Comparison of ENCODE assay signal across 11 mouse cellular contexts in the genomic region with DNA sequence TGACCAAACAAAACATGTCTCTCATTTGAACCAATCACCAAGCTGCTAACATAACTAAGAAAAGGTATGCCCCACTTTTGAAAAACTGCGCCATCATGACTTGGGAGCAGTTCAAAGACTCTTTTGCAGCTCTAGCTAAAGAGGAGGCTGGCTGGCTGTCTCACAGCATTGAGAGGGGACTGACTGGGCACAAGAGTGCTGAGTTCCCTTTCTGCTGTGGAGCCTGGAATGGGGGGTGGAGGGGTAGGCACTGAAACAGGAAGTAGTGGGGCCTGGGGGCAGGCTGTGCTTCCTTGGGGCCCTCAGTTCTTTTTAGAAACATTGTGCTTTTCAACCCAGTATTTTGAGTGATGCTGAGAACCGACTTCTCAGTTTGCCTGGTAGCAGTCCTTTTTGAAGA. TPM values are rescaled to one million over a fixed set of nuclear protein-coding genes. Genes with fewer than 3 reads are reported as not detected.
A peak's percentile ranks its signal among the peaks of the same experiment; 100 is the strongest.
DNase-seq lines count a peak whose midpoint lies in the region; ATAC-seq and TF ChIP-seq lines count a peak whose summit lies in the region.
"Had no signal": no experiment of that assay in that cellular context is flagged by ENCODE, and none has a peak within 500 bp of the region (broad histone marks: within the 10 kb centered on the region; RNA-seq: fewer than 3 reads in every experiment).

No protein-coding gene starts in this region.

- no peak for TF ChIP-seq POLR2A in bone marrow macrophage, adult 2 months (IDR thresholded peaks at IDR 0.05; ENCODE audit: borderline replicate concordance, low read depth, low read length)
- no peak for TF ChIP-seq POLR2A in cerebellum, adult 2 months (IDR thresholded peaks at IDR 0.05; ENCODE audit: borderline replicate concordance, insufficient read depth, low read length)

- no peaks in the 10 kb centered on the region for H3K36me3 ChIP-seq in liver, embryonic 13.5 days

- 38% methylated on average over 2 of the region's 2 CpGs for WGBS in liver, embryonic 13.5 days (ENCODE audit: insufficient replicate concordance)
- WGBS in cerebellum, adult 2 months, result 90% methylated on average over 2 of the region's 2 CpGs

- ATAC-seq in liver, embryonic 13.5 days (ENCODE audit: low read depth), result no peak
- ATAC-seq: forebrain, embryonic 14.5 days had no signal

- H3K4me1 ChIP-seq in bone marrow macrophage, adult 2 months (ENCODE audit: control insufficient read depth, insufficient read depth, low read length), result peaks cover 50% of the 10 kb centered on the region
- H3K4me1 ChIP-seq in liver, embryonic 13.5 days (replicated peaks), result peaks cover 54% of the 10 kb centered on the region
- no peaks in the 10 kb centered on the region for H3K4me1 ChIP-seq in cerebellum, adult 2 months (ENCODE audit: control insufficient read depth, insufficient read depth, low read length)

- no peaks in the 10 kb centered on the region for H3K27me3 ChIP-seq in liver, embryonic 13.5 days
- no peaks in the 10 kb centered on the region for H3K27me3 ChIP-seq in cerebellum, adult 2 months (ENCODE audit: control insufficient read depth, insufficient read depth, low read length)

- H3K9me3 ChIP-seq in liver, embryonic 13.5 days (replicated peaks), result no peaks in the 10 kb centered on the region

- H3K4me2 ChIP-seq in liver, embryonic 13.5 days, result peak overlapping the region; percentile 6

- DNase-seq in layer of hippocampus, adult 9-11 months, result peak; percentile 84
- no peak for DNase-seq in layer of hippocampus, adult 8-10 months (ENCODE audit: low spot score in 2 of 2)
- no peak for DNase-seq in liver, embryonic 13.5 days
- DNase-seq in telencephalon, adult 2 months (ENCODE audit: low read depth, low spot score), result peak; percentile 46
- DNase-seq in cerebellum, adult 2 months, result no peak
- no peak for DNase-seq in urinary bladder, postnatal 4 days (ENCODE audit: low spot score in 2 of 2)
- DNase-seq in cerebellum, adult 9-11 months, result no peak

- H3K27ac ChIP-seq in bone marrow macrophage, adult 2 months (ENCODE audit: insufficient read depth, low read depth, low read length), result peak overlapping the region; percentile 95
- H3K27ac ChIP-seq in liver, embryonic 13.5 days, result peak overlapping the region; percentile 71
- no peak overlapping the region for H3K27ac ChIP-seq in cerebellum, adult 2 months (ENCODE audit: insufficient read depth, low read length)

- TF ChIP-seq CTCF in bone marrow macrophage, adult 2 months (IDR thresholded peaks at IDR 0.05; ENCODE audit: low read depth, low read length), result no peak
- no peak for TF ChIP-seq CTCF in cerebellum, adult 2 months (IDR thresholded peaks at IDR 0.05; ENCODE audit: borderline replicate concordance, insufficient read depth, low read depth, low read length)

- H3K4me3 ChIP-seq in bone marrow macrophage, adult 2 months (ENCODE audit: insufficient read depth, low read length), result no peak overlapping the region
- H3K4me3 ChIP-seq in liver, embryonic 13.5 days (replicated peaks), result no peak overlapping the region
- no peak overlapping the region for H3K4me3 ChIP-seq in cerebellum, adult 2 months (replicated peaks; ENCODE audit: insufficient read depth, low read depth, low read length)

- no peak overlapping the region for H3K9ac ChIP-seq in liver, embryonic 13.5 days

RNA-seq across cellular contexts. Expression of gene Ifngr1, which starts 7.7 kb away (rescaled TPM):
- total RNA-seq in layer of hippocampus, adult 8-10 months (2022), result 10 to 100 TPM; 20.6 to 30.4 (median 25.0) TPM
- 346 and 347 TPM in 2 replicates for polyA plus RNA-seq in bone marrow macrophage, adult 2 months (2012; ENCODE audit: insufficient read depth, insufficient read length, missing spikeins)
- 40.0 and 43.8 TPM in 2 replicates for polyA plus RNA-seq in liver, embryonic 13.5 days (2015; fragmentation: Nextera tagmentation; extraction: Ambion mirVana)
- 16.0 and 17.0 TPM in 2 replicates for polyA plus RNA-seq in cerebellum, adult 2 months (2012; rRNA removed)

RNA-seq across cellular contexts. Expression of gene Il22ra2, which starts 37.7 kb away (rescaled TPM):
- not detected for total RNA-seq in layer of hippocampus, adult 8-10 months (2022)
- not detected in 2 replicates for polyA plus RNA-seq in bone marrow macrophage, adult 2 months (2012; ENCODE audit: insufficient read depth, insufficient read length, missing spikeins)
- polyA plus RNA-seq in liver, embryonic 13.5 days (2015; fragmentation: Nextera tagmentation; extraction: Ambion mirVana), result 0.05 TPM in 2 replicates
- polyA plus RNA-seq in cerebellum, adult 2 months (2012; rRNA removed), result not detected in 2 replicates
- total RNA-seq: left cerebral cortex, adult 8-10 months had no signal
- polyA plus RNA-seq: forebrain, embryonic 14.5 days; neural tube, embryonic 14.5 days had no signal

Comparison
In these comparisons a context has a peak if more than half of its experiments do, and no peak if none do; other contexts are left out.
1. DNase-seq: peak in layer of hippocampus, adult 9-11 months (single experiment) and telencephalon, adult 2 months (single experiment); none in layer of hippocampus, adult 8-10 months (0 of 2), liver, embryonic 13.5 days (single experiment), cerebellum, adult 2 months (0 of 2), urinary bladder, postnatal 4 days (0 of 2) and cerebellum, adult 9-11 months (single experiment).